Mouse (Mus musculus) cerebral cortex, adult 2 months (tissue): ENCODE measurements around the gene Mad2l1bp.

Experiments
- WGBS: fragments of 180-500 bp; shearing (Covaris S2); methylation state at CpG from one replicate; pipeline ENCODE4 v1.1.7; 2018; 5-methylcytosine and 5-hydroxymethylcytosine counted together

Gene Mad2l1bp

GRCm38 (mm10) chr17:46110402-46111289 lies 42.7 kb downstream of the Mad2l1bp start, which contains the start of gene Mrps18a:
Gene Mrps18a (plus strand): TSS chr17:46110986.
- 5% methylated on average over 38 of the region's 38 CpGs for WGBS

GRCm38 (mm10) chr17:46108286-46108685 lies 45.1 kb downstream of the Mad2l1bp start:
- WGBS, result 43% methylated on average over 4 of the region's 4 CpGs

- WGBS, result 51% methylated on average over 12 of the region's 12 CpGs
These were observed 48.9 kb downstream of the Mad2l1bp start for GRCm38 (mm10) chr17:46104487-46104886.

GRCm38 (mm10) chr17:46102608-46103159 lies 50.7 kb downstream of the Mad2l1bp start:
- WGBS, result 69% methylated on average over 8 of the region's 8 CpGs

GRCm38 (mm10) chr17:46101906-46102305 lies 51.4 kb downstream of the Mad2l1bp start:
- WGBS, result 93% methylated on average over 9 of the region's 9 CpGs

GRCm38 (mm10) chr17:46098525-46098924 lies 54.8 kb downstream of the Mad2l1bp start:
- WGBS, result 62% methylated on average over 8 of the region's 8 CpGs
